Mouse (Mus musculus) cerebellum, adult 2 months (tissue): ENCODE results near the gene Rreb1. TPM values are rescaled to one million over a fixed set of nuclear protein-coding genes. Genes with fewer than 3 reads are reported as not detected.

Experiments
- DNase-seq, 2 experiments: peaks; one replicate each; pipeline ENCODE4 v3.0.0; 2021
- H3K27ac ChIP-seq: fragments of 200-500 bp; 2 replicates; pipeline ENCODE4 v1.5.1; 2012; ENCODE audit warnings: low read length, control low read depth, inconsistent platforms; ENCODE audit not compliant: insufficient read depth
- H3K27me3 ChIP-seq: fragments of 200-500 bp; 2 replicates; pipeline ENCODE4 v1.6.1; 2012; ENCODE audit warnings: inconsistent platforms, mild to moderate bottlenecking, low read length, moderate library complexity; ENCODE audit not compliant: control insufficient read depth, insufficient read depth
- H3K4me1 ChIP-seq: fragments of 200-500 bp; 2 replicates; pipeline ENCODE4 v1.6.1; 2011; ENCODE audit warnings: low read length; ENCODE audit not compliant: control insufficient read depth, insufficient read depth
- H3K4me3 ChIP-seq: fragments of 200-500 bp; replicated peaks from 2 replicates; pipeline ENCODE3; 2011; ENCODE audit warnings: mild to moderate bottlenecking, low read depth, low read length, control low read depth; ENCODE audit not compliant: insufficient read depth
- CTCF ChIP-seq: fragments of 200-500 bp; IDR thresholded peaks from 2 replicates; pipeline ENCODE4 v1.5.1; 2011; ENCODE audit warnings: low read depth, mild to moderate bottlenecking, control low read depth, low read length, moderate library complexity, borderline replicate concordance; ENCODE audit not compliant: insufficient read depth
- POLR2A ChIP-seq: fragments of 200-500 bp; IDR thresholded peaks from 2 replicates; pipeline ENCODE4 v1.6.1; 2011; ENCODE audit warnings: low read length, control low read depth, borderline replicate concordance; ENCODE audit not compliant: insufficient read depth
- WGBS: fragments of 180-500 bp; shearing (Covaris S2); methylation state at CpG from one replicate; pipeline ENCODE4 v1.1.7; 2018; 5-methylcytosine and 5-hydroxymethylcytosine counted together
- polyA plus RNA-seq: library from polyadenylated mRNA; depleted of rRNA; stranded (reverse); fragments of >200 nt; gene quantifications from 2 replicates; pipeline ENCODE4 v1.2.3, GENCODE M21; 2012; rRNA removed

Gene Rreb1
- 39.2 and 43.8 TPM in 2 replicates for polyA plus RNA-seq

- TF ChIP-seq CTCF (no peak), POLR2A (no peak)
- Histone ChIP-seq H3K4me3 (peak within 1 kb of the TSS; percentile 35), H3K4me1 (peaks cover 3% of the 10 kb centered on the region; the same call in 1 of the 2 replicates), H3K27me3 (no peaks in the 10 kb centered on the region), H3K27ac (no peak within 1 kb of the TSS)
- WGBS = under 1% methylated on average over 34 of the region's 37 CpGs
- DNase-seq = peak; percentile 20 to 23
Measured at GRCm38 (mm10) chr13:37778147-37778593, at the start of gene Rreb1. Rreb1 (plus strand) TSS chr13:37778400.

- Histone ChIP-seq H3K27me3 (no peaks in the 10 kb centered on the region; the same call in 1 of the 2 replicates), H3K27ac (no peak overlapping the region), H3K4me3 (no peak overlapping the region), H3K4me1 (no peaks in the 10 kb centered on the region)
- no peak for TF ChIP-seq CTCF
- TF ChIP-seq POLR2A = no peak
- 19% methylated on average over 7 of the region's 7 CpGs for WGBS
- DNase-seq = peak; percentile 13 to 30
Measured at GRCm38 (mm10) chr13:37728551-37728950, 49.6 kb upstream of the Rreb1 start.

- H3K27ac ChIP-seq = no peak overlapping the region
- no peak for TF ChIP-seq CTCF
- no peak for TF ChIP-seq POLR2A
- WGBS = 91% methylated on average over 12 of the region's 12 CpGs
- no peaks in the 10 kb centered on the region; the same call in 1 of the 2 replicates for H3K27me3 ChIP-seq
- no peak overlapping the region for H3K4me3 ChIP-seq
- DNase-seq = no peak
- H3K4me1 ChIP-seq = no peaks in the 10 kb centered on the region
Measured at GRCm38 (mm10) chr13:37731914-37732693, 46.1 kb upstream of the Rreb1 start.

GRCm38 (mm10) chr13:37734501-37734900 lies 43.7 kb upstream of the Rreb1 start:
- DNase-seq = no peak
- Histone ChIP-seq H3K27ac (no peak overlapping the region), H3K4me3 (no peak overlapping the region), H3K27me3 (no peaks in the 10 kb centered on the region; the same call in 1 of the 2 replicates), H3K4me1 (no peaks in the 10 kb centered on the region)
- 80% methylated on average over 11 of the region's 11 CpGs for WGBS
- TF ChIP-seq CTCF (no peak), POLR2A (no peak)

GRCm38 (mm10) chr13:37740111-37740510 lies 38.1 kb upstream of the Rreb1 start:
- Histone ChIP-seq H3K4me3 (no peak overlapping the region), H3K27ac (no peak overlapping the region), H3K4me1 (no peaks in the 10 kb centered on the region), H3K27me3 (no peaks in the 10 kb centered on the region; the same call in 1 of the 2 replicates)
- TF ChIP-seq CTCF = no peak
- no peak for TF ChIP-seq POLR2A
- WGBS = 83% methylated on average over 5 of the region's 5 CpGs
- no peak for DNase-seq

GRCm38 (mm10) chr13:37740752-37741151 lies 37.4 kb upstream of the Rreb1 start:
- Histone ChIP-seq H3K4me1 (no peaks in the 10 kb centered on the region), H3K27me3 (no peaks in the 10 kb centered on the region; the same call in 1 of the 2 replicates), H3K4me3 (no peak overlapping the region), H3K27ac (no peak overlapping the region)
- no peak for DNase-seq
- TF ChIP-seq POLR2A (no peak), CTCF (no peak)
- 77% methylated on average over 5 of the region's 5 CpGs for WGBS

- 90% methylated on average over 4 of the region's 4 CpGs for WGBS
- no peak for TF ChIP-seq CTCF
- TF ChIP-seq POLR2A = no peak
- no peak overlapping the region for H3K4me3 ChIP-seq
Measured at GRCm38 (mm10) chr13:37742248-37742647, 36.0 kb upstream of the Rreb1 start.

GRCm38 (mm10) chr13:37747504-37747903 lies 30.7 kb upstream of the Rreb1 start:
- Histone ChIP-seq H3K27me3 (no peaks in the 10 kb centered on the region), H3K4me1 (no peaks in the 10 kb centered on the region), H3K4me3 (no peak overlapping the region), H3K27ac (no peak overlapping the region)
- WGBS = 64% methylated on average over 7 of the region's 7 CpGs
- DNase-seq = no peak
- TF ChIP-seq POLR2A = no peak
- no peak for TF ChIP-seq CTCF

More at GRCm38 (mm10) chr13:37742248-37742647, 36.0 kb upstream of the Rreb1 start:
- no peak overlapping the region for H3K27ac ChIP-seq
- no peaks in the 10 kb centered on the region for H3K27me3 ChIP-seq
- no peak for DNase-seq
- H3K4me1 ChIP-seq = no peaks in the 10 kb centered on the region
